Mouse (Mus musculus): ENCODE results near the gene Hist1h2ae. TPM values are rescaled to one million over a fixed set of nuclear protein-coding genes. Genes with fewer than 3 reads are reported as not detected.
"Not testable (repeated sequence)": the region's sequence is repeated elsewhere in the genome, so short reads cannot be mapped to it uniquely, and the experiment has no call there.

Gene Hist1h2ae
- polyA plus RNA-seq, 1 experiment from 2014 or later = 109 TPM

GRCm38 (mm10) chr13:23582219-23583056, 11.4 kb upstream of the Hist1h2ae start:
- Histone ChIP-seq H3K4me3 (peak overlapping the region; percentile 58), H3K4me2 (peak overlapping the region; percentile 78), H3K36me3 (no peaks in the 10 kb centered on the region), H3K27ac (peak overlapping the region; percentile 100), H3K9me3 (replicated peaks) (no peaks in the 10 kb centered on the region), H3K4me1 (peaks cover 62% of the 10 kb centered on the region), H3K9ac (peak overlapping the region; percentile 86), H3K27me3 (replicated peaks) (no peaks in the 10 kb centered on the region)
- ATAC-seq = no peak
- WGBS (ENCODE audit: insufficient replicate concordance) = 8% methylated on average over 6 of the region's 6 CpGs

DNA sequence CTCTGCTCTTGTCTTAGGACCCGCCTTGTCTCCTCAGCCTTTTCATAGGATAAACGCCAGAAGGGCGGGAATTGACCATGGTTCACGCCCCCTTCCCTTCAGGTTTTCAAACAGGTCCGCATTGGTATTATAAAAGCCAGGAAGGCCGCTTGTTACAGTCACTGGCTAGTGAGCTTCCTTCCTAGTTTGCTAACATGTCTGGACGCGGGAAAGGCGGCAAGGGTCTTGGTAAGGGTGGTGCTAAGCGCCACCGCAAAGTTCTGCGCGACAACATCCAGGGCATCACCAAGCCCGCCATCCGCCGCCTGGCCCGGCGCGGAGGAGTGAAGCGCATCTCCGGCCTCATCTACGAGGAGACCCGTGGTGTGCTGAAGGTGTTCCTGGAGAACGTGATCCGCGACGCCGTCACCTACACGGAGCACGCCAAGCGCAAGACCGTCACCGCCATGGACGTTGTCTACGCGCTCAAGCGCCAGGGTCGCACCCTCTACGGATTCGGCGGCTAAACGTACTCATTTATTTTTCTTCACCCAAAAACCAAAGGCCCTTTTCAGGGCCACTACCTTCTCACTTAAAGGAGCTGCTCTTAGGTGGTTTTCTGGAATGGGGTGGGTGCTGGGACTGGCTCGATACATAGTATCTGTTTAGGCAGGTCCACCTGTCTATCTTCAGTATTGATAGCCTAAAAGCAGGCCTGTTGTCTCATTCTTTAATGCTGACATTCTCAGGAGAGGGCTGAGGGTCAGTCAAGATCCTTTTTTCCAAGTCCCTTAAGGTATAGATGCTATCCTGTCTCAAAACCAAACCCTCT, 10.6 kb upstream of the Hist1h2ae start, which contains the start of gene Hist1h4d:
Gene Hist1h4d, plus strand, starts transcription at position 191 of the 811 bp plus-strand sequence.
- peak within 1 kb of the TSS; percentile 78 for H3K4me2 ChIP-seq
- peak within 1 kb of the TSS; percentile 86 for H3K9ac ChIP-seq
- ATAC-seq = peak; percentile 84
- H3K4me1 ChIP-seq = peaks cover 64% of the 10 kb centered on the region
- peak within 1 kb of the TSS; percentile 58 for H3K4me3 ChIP-seq
- H3K27ac ChIP-seq = peak within 1 kb of the TSS; percentile 100
- no peaks in the 10 kb centered on the region for H3K27me3 ChIP-seq (replicated peaks)
- under 1% methylated on average over 43 of the region's 43 CpGs for WGBS (ENCODE audit: insufficient replicate concordance)
- no peaks in the 10 kb centered on the region for H3K36me3 ChIP-seq
- no peaks in the 10 kb centered on the region for H3K9me3 ChIP-seq (replicated peaks)

- no peak for ATAC-seq
- peak overlapping the region; percentile 79 for H3K4me2 ChIP-seq
- no peaks in the 10 kb centered on the region for H3K36me3 ChIP-seq
- peaks cover 59% of the 10 kb centered on the region for H3K4me1 ChIP-seq
- 86% methylated on average over 1 of the region's 1 CpGs for WGBS (ENCODE audit: insufficient replicate concordance)
- no peak overlapping the region for H3K4me3 ChIP-seq
- H3K27me3 ChIP-seq (replicated peaks) = no peaks in the 10 kb centered on the region
- H3K9me3 ChIP-seq (replicated peaks) = no peaks in the 10 kb centered on the region
- H3K27ac ChIP-seq = peak overlapping the region; percentile 84
- H3K9ac ChIP-seq = peak overlapping the region; percentile 59; the same call in 1 of the 2 replicates
Measured at GRCm38 (mm10) chr13:23577835-23578234, 6.8 kb upstream of the Hist1h2ae start.

- H3K27ac ChIP-seq = peak overlapping the region; percentile 96
- no peaks in the 10 kb centered on the region for H3K36me3 ChIP-seq
- H3K9me3 ChIP-seq (replicated peaks) = no peaks in the 10 kb centered on the region
- H3K27me3 ChIP-seq (replicated peaks) = no peaks in the 10 kb centered on the region
- ATAC-seq = no peak
- H3K4me3 ChIP-seq = peak overlapping the region; percentile 63
- H3K4me2 ChIP-seq = peak overlapping the region; percentile 79
- peak overlapping the region; percentile 90 for H3K9ac ChIP-seq
- peaks cover 56% of the 10 kb centered on the region for H3K4me1 ChIP-seq
- 41% methylated on average over 6 of the region's 6 CpGs for WGBS (ENCODE audit: insufficient replicate concordance)
Measured at GRCm38 (mm10) chr13:23576906-23577639, 6.1 kb upstream of the Hist1h2ae start.

- Histone ChIP-seq H3K27me3 (replicated peaks) (no peaks in the 10 kb centered on the region), H3K4me1 (peaks cover 52% of the 10 kb centered on the region), H3K4me2 (peak overlapping the region; percentile 79), H3K9me3 (replicated peaks) (no peaks in the 10 kb centered on the region), H3K9ac (peak overlapping the region; percentile 90), H3K27ac (peak overlapping the region; percentile 96), H3K36me3 (no peaks in the 10 kb centered on the region), H3K4me3 (peak overlapping the region; percentile 63)
- ATAC-seq = no peak
- 7% methylated on average over 7 of the region's 7 CpGs for WGBS (ENCODE audit: insufficient replicate concordance)
Measured at GRCm38 (mm10) chr13:23576351-23576881, 5.4 kb upstream of the Hist1h2ae start.

- ATAC-seq; H3K36me3 ChIP-seq; H3K27me3 ChIP-seq (replicated peaks); H3K9me3 ChIP-seq (replicated peaks): not testable (repeated sequence)
- Histone ChIP-seq H3K4me1 (peaks cover 47% of the 10 kb centered on the region), H3K4me3 (peak overlapping the region; percentile 63), H3K27ac (peak overlapping the region; percentile 96), H3K9ac (peak overlapping the region; percentile 90), H3K4me2 (peak overlapping the region; percentile 79)
- WGBS (ENCODE audit: insufficient replicate concordance) = 0% methylated on average over 13 of the region's 40 CpGs
Measured at GRCm38 (mm10) chr13:23575864-23576313, 4.9 kb upstream of the Hist1h2ae start.

- peak; percentile 35 for ATAC-seq
- H3K27ac ChIP-seq = peak within 1 kb of the TSS; percentile 96
- H3K4me2 ChIP-seq = peak within 1 kb of the TSS; percentile 79
- H3K9ac ChIP-seq = peak within 1 kb of the TSS; percentile 90
- WGBS (ENCODE audit: insufficient replicate concordance) = under 1% methylated on average over 18 of the region's 18 CpGs
- no peaks in the 10 kb centered on the region for H3K9me3 ChIP-seq (replicated peaks)
- H3K4me3 ChIP-seq = peak within 1 kb of the TSS; percentile 63
- no peaks in the 10 kb centered on the region for H3K36me3 ChIP-seq
- H3K4me1 ChIP-seq = peaks cover 42% of the 10 kb centered on the region
- no peaks in the 10 kb centered on the region for H3K27me3 ChIP-seq (replicated peaks)
Measured at GRCm38 (mm10) chr13:23575271-23575851, 4.3 kb upstream of the Hist1h2ae start, which contains the start of gene Hist1h3d. Hist1h3d (plus strand) TSS chr13:23575763.

GRCm38 (mm10) chr13:23574546-23575170, 3.6 kb upstream of the Hist1h2ae start:
- H3K4me2 ChIP-seq = peak overlapping the region; percentile 79
- WGBS (ENCODE audit: insufficient replicate concordance) = under 1% methylated on average over 11 of the region's 39 CpGs
- not testable (repeated sequence) for H3K27me3 ChIP-seq (replicated peaks); H3K9me3 ChIP-seq (replicated peaks); ATAC-seq; H3K36me3 ChIP-seq
- peak overlapping the region; percentile 63 for H3K4me3 ChIP-seq
- H3K4me1 ChIP-seq = peaks cover 42% of the 10 kb centered on the region
- peak overlapping the region; percentile 90 for H3K9ac ChIP-seq
- peak overlapping the region; percentile 99 for H3K27ac ChIP-seq

- WGBS (ENCODE audit: insufficient replicate concordance) = under 1% methylated on average over 42 of the region's 42 CpGs
- not testable (repeated sequence) for H3K36me3 ChIP-seq; H3K9me3 ChIP-seq (replicated peaks); H3K27me3 ChIP-seq (replicated peaks)
- peak within 1 kb of the TSS; percentile 90 for H3K9ac ChIP-seq
- H3K4me1 ChIP-seq = peaks cover 45% of the 10 kb centered on the region
- ATAC-seq = peak; percentile 79
- H3K27ac ChIP-seq = peak within 1 kb of the TSS; percentile 99
- H3K4me2 ChIP-seq = peak within 1 kb of the TSS; percentile 79
- H3K4me3 ChIP-seq = peak within 1 kb of the TSS; percentile 63
Measured at GRCm38 (mm10) chr13:23573898-23574524, 3.0 kb upstream of the Hist1h2ae start, which contains the start of the genes Hist1h2bf and Hist1h2ad. Hist1h2bf (minus strand) TSS chr13:23574196. Hist1h2ad (plus strand) TSS chr13:23574381.
